Mouse (Mus musculus) granulocyte monocyte progenitor cell, adult 5-6 weeks (primary cell): ENCODE measurements around the gene Fbxo9. TPM values are rescaled to one million over a fixed set of nuclear protein-coding genes. Genes with fewer than 3 reads are reported as not detected.

Experiments used
- total RNA-seq, 2 experiments: library from RNA; stranded (forward) in 1 of 2; stranded (reverse) in 1 of 2; fragments of 200-712, 200-1000 nt in 1 of 2; fragments of >200 nt in 1 of 2; fragmentation: Nextera tagmentation in 1 of 2; gene quantifications; 2 replicates each; pipeline ENCODE4 v1.2.3; 2014 to 2017

Fbxo9 gene
- total RNA-seq, 2 experiments from 2014 or later: 54.5 to 67.0 TPM

Other genes with a start within 250 kb of the Fbxo9 start
- 79.8 and 80.9 TPM in 2 replicates for gene Elovl5, start 191.7 kb downstream of the Fbxo9 start, total RNA-seq (2014; fragmentation: Nextera tagmentation)
- gene Elovl5, start 191.7 kb downstream of the Fbxo9 start, total RNA-seq (2017): 123 and 128 TPM in 2 replicates
- not detected in 2 replicates for gene Gcm1, start 57.1 kb downstream of the Fbxo9 start, total RNA-seq (2014; fragmentation: Nextera tagmentation)
- not detected in 2 replicates for gene Gcm1, start 57.1 kb downstream of the Fbxo9 start, total RNA-seq (2017)
- gene Ick, start 127 bp upstream of the Fbxo9 start, total RNA-seq (2014; fragmentation: Nextera tagmentation): 11.8 and 15.4 TPM in 2 replicates
- gene Ick, start 127 bp upstream of the Fbxo9 start, total RNA-seq (2017): 8.4 and 13.1 TPM in 2 replicates
- 1.9 and 3.4 TPM in 2 replicates for gene Gsta4, start 73.7 kb upstream of the Fbxo9 start, total RNA-seq (2014; fragmentation: Nextera tagmentation)
- 2.0 and 2.8 TPM in 2 replicates for gene Gsta4, start 73.7 kb upstream of the Fbxo9 start, total RNA-seq (2017)
- not detected in 2 replicates for gene Gsta1, start 121.6 kb upstream of the Fbxo9 start, total RNA-seq (2014; fragmentation: Nextera tagmentation)
- gene Gsta1, start 121.6 kb upstream of the Fbxo9 start, total RNA-seq (2017): not detected in 2 replicates
- gene Gm3776, start 148.1 kb upstream of the Fbxo9 start, total RNA-seq (2014; fragmentation: Nextera tagmentation): not detected in 2 replicates
- gene Gm3776, start 148.1 kb upstream of the Fbxo9 start, total RNA-seq (2017): not detected in 2 replicates
- not detected in 2 replicates for gene Gm10639, start 180.9 kb upstream of the Fbxo9 start, total RNA-seq (2014; fragmentation: Nextera tagmentation)
- gene Gm10639, start 180.9 kb upstream of the Fbxo9 start, total RNA-seq (2017): not detected in 2 replicates
- gene Omt2a, start 205.7 kb upstream of the Fbxo9 start, total RNA-seq (2014; fragmentation: Nextera tagmentation): not detected in 2 replicates
- not detected in 2 replicates for gene Omt2a, start 205.7 kb upstream of the Fbxo9 start, total RNA-seq (2017)
- gene Omt2b, start 218.5 kb upstream of the Fbxo9 start, total RNA-seq (2014; fragmentation: Nextera tagmentation): not detected in 2 replicates
- not detected in 2 replicates for gene Omt2b, start 218.5 kb upstream of the Fbxo9 start, total RNA-seq (2017)
- not detected in 2 replicates for gene Gsta2, start 246.7 kb upstream of the Fbxo9 start, total RNA-seq (2014; fragmentation: Nextera tagmentation)
- gene Gsta2, start 246.7 kb upstream of the Fbxo9 start, total RNA-seq (2017): not detected in 2 replicates